Mouse (Mus musculus) olfactory bulb, adult 2 months (tissue): ENCODE results near the gene Uaca.

Experiments
- CTCF ChIP-seq: fragments of 200-500 bp; IDR thresholded peaks from 2 replicates; pipeline ENCODE4 v1.5.1; 2012; ENCODE audit warnings: low read depth, mild to moderate bottlenecking, low read length, moderate library complexity; ENCODE audit not compliant: insufficient read depth
- POLR2A ChIP-seq: fragments of 200-500 bp; IDR thresholded peaks from 2 replicates; pipeline ENCODE4 v1.6.1; 2012; ENCODE audit warnings: mild to moderate bottlenecking, low read depth, low read length, moderate library complexity; ENCODE audit not compliant: insufficient read depth

DNA sequence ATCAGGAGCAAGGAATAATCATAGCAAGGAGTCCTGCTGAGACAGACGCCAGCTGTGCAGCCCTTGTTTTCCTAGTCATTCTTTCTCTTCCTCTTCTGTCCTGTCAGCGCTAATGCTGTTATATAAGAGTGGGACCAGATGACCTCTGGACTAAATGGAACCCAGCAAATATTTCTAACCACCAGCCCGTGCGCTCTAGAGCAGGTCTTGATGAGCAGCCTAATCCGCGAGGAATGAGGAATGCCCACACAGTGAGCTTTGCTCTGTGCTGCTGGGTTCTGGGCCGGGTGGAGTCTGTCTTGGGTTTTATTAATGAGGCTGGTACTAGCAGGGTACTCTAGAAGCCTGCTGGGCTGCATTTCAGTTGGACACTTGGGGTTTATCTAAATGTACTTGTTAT is 32.4 kb downstream of the Uaca start:
- TF ChIP-seq CTCF (no peak), POLR2A (no peak)
